Mouse (Mus musculus) hindbrain, embryonic 14.5 days (tissue): Measurements from ENCODE around the gene Aebp1. TPM values are rescaled to one million over a fixed set of nuclear protein-coding genes. Genes with fewer than 3 reads are reported as not detected.

ENCODE experiments used
- ATAC-seq: fragments of 200-750 bp; cut with Nextera tagmentation; 2 replicates; pipeline ENCODE4 v1.8.0; 2017; ENCODE audit warnings: moderate number of reproducible peaks, mild to moderate bottlenecking, moderate TSS enrichment, moderate library complexity; ENCODE audit not compliant: low FRiP score
- DNase-seq: peaks from one replicate; pipeline ENCODE4 v3.0.0-alpha.2; 2015; ENCODE audit warnings: low spot score
- H3K27ac ChIP-seq: fragments of 300-500 bp; sonication (generic); 2 replicates; pipeline ENCODE4 v1.5.1; 2014; ENCODE audit warnings: mild to moderate bottlenecking, moderate library complexity
- H3K27me3 ChIP-seq: fragments of 300-500 bp; sonication (generic); 2 replicates; pipeline ENCODE4 v1.6.1; 2014; ENCODE audit warnings: mild to moderate bottlenecking, low read length, mixed read lengths; ENCODE audit not compliant: control insufficient read depth, insufficient read depth
- H3K36me3 ChIP-seq: fragments of 300-500 bp; sonication (generic); replicated peaks from 2 replicates; pipeline ENCODE4 v1.6.1; 2014; ENCODE audit not compliant: control insufficient read depth, insufficient read depth
- H3K4me1 ChIP-seq: fragments of 300-500 bp; sonication (generic); replicated peaks from 2 replicates; pipeline ENCODE4 v1.6.1; 2014; ENCODE audit warnings: antibody characterized with exemption, low read length, mixed read lengths; ENCODE audit not compliant: control insufficient read depth, insufficient read depth
- H3K4me2 ChIP-seq: fragments of 300-500 bp; sonication (generic); replicated peaks from 2 replicates; pipeline ENCODE4 v1.6.1; 2014; ENCODE audit warnings: mild to moderate bottlenecking, moderate library complexity
- H3K4me3 ChIP-seq: fragments of 300-500 bp; sonication (generic); replicated peaks from 2 replicates; pipeline ENCODE4 v1.5.1; 2014; ENCODE audit warnings: mild to moderate bottlenecking, low read length
- H3K9ac ChIP-seq: fragments of 300-500 bp; sonication (generic); 2 replicates; pipeline ENCODE4 v1.6.1; 2014
- H3K9me3 ChIP-seq: fragments of 300-500 bp; sonication (generic); 2 replicates; pipeline ENCODE4 v1.6.1; 2016; ENCODE audit warnings: low read length; ENCODE audit not compliant: control insufficient read depth
- WGBS: fragments of 180-500 bp; shearing (Covaris S2); extraction: QIAGEN DNeasy Blood & Tissue Kit; methylation state at CpG from one replicate; pipeline ENCODE4 v1.1.7; 2014; 5-methylcytosine and 5-hydroxymethylcytosine counted together
- polyA plus RNA-seq: library from polyadenylated mRNA; unstranded; fragments of >200 nt; fragmentation: Nextera tagmentation; extraction: Ambion mirVana; gene quantifications from 2 replicates; pipeline ENCODE4 v1.2.1, GENCODE M21; 2014

Gene Aebp1
- polyA plus RNA-seq, 1 experiment from 2014 or later, result 24.4 TPM

DNA sequence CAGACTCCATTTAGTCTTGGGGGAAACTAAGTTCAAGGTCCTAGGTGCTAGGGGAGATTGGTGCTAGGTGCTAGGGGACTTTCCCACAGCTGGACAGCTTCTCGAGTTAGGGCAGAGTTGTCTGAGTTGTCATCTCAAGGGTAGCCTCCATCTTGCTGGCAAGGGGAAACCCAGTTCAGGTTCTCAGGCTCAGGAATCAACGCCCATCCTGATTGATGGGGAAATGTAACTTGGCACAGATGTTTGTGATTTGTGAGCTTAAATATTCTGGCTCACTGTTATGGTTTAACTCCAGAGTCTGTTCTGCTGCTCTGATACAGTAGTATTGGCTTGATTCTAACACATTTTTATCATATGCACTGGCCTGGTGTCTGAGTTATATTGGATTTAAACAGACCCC is 56.4 kb downstream of the Aebp1 start:
- Histone ChIP-seq H3K36me3 (no peaks in the 10 kb centered on the region), H3K4me1 (no peaks in the 10 kb centered on the region), H3K27me3 (no peaks in the 10 kb centered on the region), H3K27ac (no peak overlapping the region), H3K9me3 (no peaks in the 10 kb centered on the region), H3K4me3 (no peak overlapping the region), H3K9ac (no peak overlapping the region), H3K4me2 (no peak overlapping the region)
- 89% methylated on average over 2 of the region's 2 CpGs for WGBS
- ATAC-seq (no peak), DNase-seq (no peak)

GRCm38 (mm10) chr11:5919606-5920005 is 57.9 kb downstream of the Aebp1 start:
- no peaks in the 10 kb centered on the region for H3K27me3 ChIP-seq
- no peak overlapping the region for H3K4me3 ChIP-seq
- no peaks in the 10 kb centered on the region for H3K36me3 ChIP-seq
- no peaks in the 10 kb centered on the region for H3K4me1 ChIP-seq
- H3K9me3 ChIP-seq, result no peaks in the 10 kb centered on the region
- H3K9ac ChIP-seq, result no peak overlapping the region
- ATAC-seq (no peak), DNase-seq (no peak)
- H3K27ac ChIP-seq, result no peak overlapping the region
- no peak overlapping the region for H3K4me2 ChIP-seq
- WGBS, result 95% methylated on average over 4 of the region's 4 CpGs

GRCm38 (mm10) chr11:5920323-5920960 is 58.7 kb downstream of the Aebp1 start:
- H3K27ac ChIP-seq, result no peak overlapping the region
- DNase-seq, result no peak
- H3K9me3 ChIP-seq, result no peaks in the 10 kb centered on the region
- no peaks in the 10 kb centered on the region for H3K4me1 ChIP-seq
- no peak for ATAC-seq
- H3K27me3 ChIP-seq, result no peaks in the 10 kb centered on the region
- H3K4me2 ChIP-seq, result no peak overlapping the region
- H3K9ac ChIP-seq, result no peak overlapping the region
- 35% methylated on average over 17 of the region's 17 CpGs for WGBS
- H3K36me3 ChIP-seq, result no peaks in the 10 kb centered on the region
- H3K4me3 ChIP-seq, result no peak overlapping the region

Other genes starting within 250 kb of the Aebp1 start
- gene Mrps24, start 146.3 kb upstream of the Aebp1 start, polyA plus RNA-seq, result 186 and 224 TPM in 2 replicates
- gene Urgcp, start 99.6 kb upstream of the Aebp1 start, polyA plus RNA-seq, result 26.2 and 26.8 TPM in 2 replicates
- gene Dbnl, start 73.5 kb upstream of the Aebp1 start, polyA plus RNA-seq, result 133 TPM in 2 replicates
- 2.5 and 2.9 TPM in 2 replicates for gene Pgam2, start 58.2 kb upstream of the Aebp1 start, polyA plus RNA-seq
- gene Polm, start 23.9 kb upstream of the Aebp1 start, polyA plus RNA-seq, result 4.7 TPM in 2 replicates
- gene Pold2, start 16.3 kb downstream of the Aebp1 start, polyA plus RNA-seq, result 46.8 and 51.5 TPM in 2 replicates
- not detected in 2 replicates for gene Myl7, start 36.8 kb downstream of the Aebp1 start, polyA plus RNA-seq
- gene Gck, start 88.1 kb downstream of the Aebp1 start, polyA plus RNA-seq, result 3.9 and 4.2 TPM in 2 replicates
- gene Ykt6, start 93.7 kb downstream of the Aebp1 start, polyA plus RNA-seq, result 39.9 and 48.4 TPM in 2 replicates
- gene Camk2b, start 204.4 kb downstream of the Aebp1 start, polyA plus RNA-seq, result 117 and 126 TPM in 2 replicates